8 mouse cellular contexts compared by ENCODE assay signal in the genomic region with DNA sequence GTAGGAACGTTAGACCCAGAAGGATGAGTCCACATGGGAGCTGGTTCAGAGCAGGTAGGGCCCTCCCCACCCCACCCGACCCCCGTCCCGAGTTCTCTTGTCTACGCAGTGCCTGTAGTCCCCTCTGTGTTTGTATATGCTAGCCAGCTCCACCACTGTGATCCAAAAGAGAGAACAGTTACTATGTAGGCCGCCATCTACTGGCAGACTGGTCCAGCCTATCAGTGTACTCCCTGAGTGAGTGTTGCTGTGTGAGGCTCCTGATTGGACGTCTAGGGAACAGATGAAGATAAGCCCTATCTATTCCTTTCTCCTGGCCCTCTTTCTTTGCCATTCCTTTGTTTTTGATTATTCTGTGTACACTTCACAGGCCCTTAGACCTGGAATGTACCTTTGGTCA.
DNase-seq lines count a peak whose midpoint lies in the region; ATAC-seq and TF ChIP-seq lines count a peak whose summit lies in the region.

No protein-coding gene starts in this region.

- WGBS in forebrain, postnatal 0 days: 58% methylated on average over 7 of the region's 7 CpGs
- WGBS in forebrain, embryonic 16.5 days: 67% methylated on average over 7 of the region's 7 CpGs
- 46% methylated on average over 7 of the region's 7 CpGs for WGBS in intestine, postnatal 0 days

- no peaks in the 10 kb centered on the region for H3K27me3 ChIP-seq in forebrain, postnatal 0 days (ENCODE audit: insufficient read depth, low read length)
- no peaks in the 10 kb centered on the region for H3K27me3 ChIP-seq in forebrain, embryonic 16.5 days (replicated peaks; ENCODE audit: control insufficient read depth, insufficient read depth, low read length)
- no peaks in the 10 kb centered on the region for H3K27me3 ChIP-seq in intestine, postnatal 0 days (replicated peaks; ENCODE audit: control insufficient read depth, insufficient read depth, low read length)

- DNase-seq in forebrain, postnatal 0 days: no peak
- peak; percentile 82 for DNase-seq in ES-CJ7 (ENCODE audit: low read depth, low spot score)
- DNase-seq in lung, postnatal 25 days (ENCODE audit: low spot score): peak; percentile 55
- DNase-seq in frontal cortex, postnatal 14 days (ENCODE audit: low spot score in 2 of 2): no peak
- no peak for DNase-seq in cerebellum, adult 9-11 months
- DNase-seq in gastrocnemius, adult 18-20 months (ENCODE audit: low spot score): no peak

- TF ChIP-seq CTCF in forebrain, postnatal 0 days (IDR thresholded peaks at IDR 0.05; ENCODE audit: low read depth): 0 out of 2 replicates have a peak, but pooled peaks have one; percentile 10
- TF ChIP-seq CTCF in intestine, postnatal 0 days (IDR thresholded peaks at IDR 0.05; ENCODE audit: low read depth): peak; percentile 64

- no peaks in the 10 kb centered on the region for H3K4me1 ChIP-seq in forebrain, postnatal 0 days (ENCODE audit: insufficient read depth)
- no peaks in the 10 kb centered on the region for H3K4me1 ChIP-seq in forebrain, embryonic 16.5 days (replicated peaks; ENCODE audit: control insufficient read depth, insufficient read depth, low read length)
- H3K4me1 ChIP-seq in intestine, postnatal 0 days (replicated peaks; ENCODE audit: control insufficient read depth, insufficient read depth, low read length): peaks cover 6% of the 10 kb centered on the region; the same call in 1 of the 2 replicates

- H3K4me2 ChIP-seq in forebrain, postnatal 0 days (ENCODE audit: low read depth): no peak overlapping the region
- H3K4me2 ChIP-seq in forebrain, embryonic 16.5 days (ENCODE audit: low read length): no peak overlapping the region
- no peak overlapping the region for H3K4me2 ChIP-seq in intestine, postnatal 0 days (replicated peaks; ENCODE audit: low read depth)

- no peak overlapping the region for H3K27ac ChIP-seq in forebrain, postnatal 0 days (ENCODE audit: low read depth, low read length)
- H3K27ac ChIP-seq in forebrain, embryonic 16.5 days (ENCODE audit: low read length): no peak overlapping the region
- H3K27ac ChIP-seq in intestine, postnatal 0 days (ENCODE audit: low read depth, low read length): no peak overlapping the region

- no peaks in the 10 kb centered on the region for H3K9me3 ChIP-seq in forebrain, postnatal 0 days (ENCODE audit: low read length)
- H3K9me3 ChIP-seq in forebrain, embryonic 16.5 days (ENCODE audit: control insufficient read depth, low read length): no peaks in the 10 kb centered on the region
- no peaks in the 10 kb centered on the region for H3K9me3 ChIP-seq in intestine, postnatal 0 days (ENCODE audit: control insufficient read depth)

- H3K36me3 ChIP-seq in forebrain, postnatal 0 days (ENCODE audit: insufficient read depth): no peaks in the 10 kb centered on the region
- no peaks in the 10 kb centered on the region for H3K36me3 ChIP-seq in forebrain, embryonic 16.5 days (ENCODE audit: control insufficient read depth, insufficient read depth)
- no peaks in the 10 kb centered on the region for H3K36me3 ChIP-seq in intestine, postnatal 0 days (ENCODE audit: control insufficient read depth, insufficient read depth)

- no peak overlapping the region for H3K4me3 ChIP-seq in forebrain, postnatal 0 days (ENCODE audit: low read depth, low read length)
- H3K4me3 ChIP-seq in forebrain, embryonic 16.5 days (replicated peaks; ENCODE audit: low read length): no peak overlapping the region
- H3K4me3 ChIP-seq in intestine, postnatal 0 days (ENCODE audit: low read depth, low read length): no peak overlapping the region

- ATAC-seq in forebrain, postnatal 0 days: peak; percentile 34
- no peak for ATAC-seq in forebrain, embryonic 16.5 days
- peak; percentile 40; the same call in 1 of the 2 replicates for ATAC-seq in intestine, postnatal 0 days

- no peak overlapping the region for H3K9ac ChIP-seq in forebrain, postnatal 0 days
- H3K9ac ChIP-seq in forebrain, embryonic 16.5 days (replicated peaks; ENCODE audit: low read depth, low read length): no peak overlapping the region
- no peak overlapping the region for H3K9ac ChIP-seq in intestine, postnatal 0 days (ENCODE audit: low read depth, low read length)

Comparison
In these comparisons a context has a peak if more than half of its experiments do, and no peak if none do; other contexts are left out.
1. DNase-seq: peak in ES-CJ7 (single experiment) and lung, postnatal 25 days (single experiment); none in forebrain, postnatal 0 days (single experiment), frontal cortex, postnatal 14 days (0 of 2), cerebellum, adult 9-11 months (single experiment) and gastrocnemius, adult 18-20 months (single experiment).